Mouse (Mus musculus) neutrophil, adult 5-6 weeks (primary cell): ENCODE data around the gene Dmrtc1a. TPM values are rescaled to one million over a fixed set of nuclear protein-coding genes. Genes with fewer than 3 reads are reported as not detected.
"Not testable (repeated sequence)": the region's sequence is repeated elsewhere in the genome, so short reads cannot be mapped to it uniquely, and the experiment has no call there.

Source experiments
- ATAC-seq: fragments of 151-379, 151-347 bp; 2 replicates; pipeline ENCODE4 v1.8.0; 2017; ENCODE audit warnings: mild to moderate bottlenecking, moderate TSS enrichment; ENCODE audit not compliant: insufficient number of reproducible peaks, poor library complexity, low FRiP score, severe bottlenecking; ENCODE audit errors: extremely low read depth
- total RNA-seq: library from RNA; stranded (forward); fragments of 200-1000 nt; gene quantifications from 2 replicates; pipeline ENCODE4 v1.2.3, GENCODE M21; 2017

Dmrtc1a gene
- total RNA-seq, result not detected in 2 replicates

DNA sequence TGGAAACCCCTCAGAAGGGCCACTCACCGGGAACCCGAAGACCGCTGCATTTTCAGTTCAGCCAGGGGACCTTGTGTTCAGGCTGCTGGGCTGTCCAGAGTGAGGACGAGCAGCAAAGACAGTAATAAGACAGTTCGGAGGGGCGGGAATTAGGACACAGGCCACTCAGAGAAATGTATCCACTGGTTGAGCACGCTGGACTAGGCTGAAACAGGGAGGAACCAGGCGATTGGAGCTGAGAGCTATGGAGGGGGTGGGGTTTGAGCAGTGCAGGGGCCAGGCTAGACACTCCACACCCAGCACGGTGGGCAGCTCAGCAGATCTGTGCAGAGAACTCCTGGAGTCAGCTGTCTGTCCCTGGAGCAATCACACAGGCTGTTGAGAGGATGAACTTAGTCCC, at the start of gene Dmrtc1a, which contains the start of gene 1700011M02Rik:
Dmrtc1a (minus strand) TSS at position 101 of the 400 bp plus-strand sequence.
1700011M02Rik (plus strand) TSS at position 319 of the 400 bp plus-strand sequence.
- not testable (repeated sequence) for ATAC-seq

DNA sequence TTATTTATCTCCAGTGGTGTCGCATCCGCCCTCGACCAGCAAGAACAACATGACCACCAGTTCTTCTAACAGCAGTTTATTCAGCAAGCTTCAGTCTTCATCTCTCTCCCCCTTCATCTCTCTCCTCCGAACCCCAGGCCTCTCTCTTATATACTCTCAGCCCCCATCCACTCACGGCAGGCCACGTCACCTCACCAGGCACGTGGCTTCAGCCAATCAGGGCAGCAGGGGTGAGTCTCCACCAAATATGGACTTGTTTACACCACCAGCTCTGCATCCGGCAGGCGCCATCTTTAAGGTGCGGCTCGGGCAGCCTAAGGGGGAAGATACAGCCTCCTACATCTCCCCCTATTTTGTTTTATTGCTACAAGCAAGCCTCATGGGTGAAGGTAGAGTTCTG, 41.6 kb upstream of the Dmrtc1a start:
- not testable (repeated sequence) for ATAC-seq

DNA sequence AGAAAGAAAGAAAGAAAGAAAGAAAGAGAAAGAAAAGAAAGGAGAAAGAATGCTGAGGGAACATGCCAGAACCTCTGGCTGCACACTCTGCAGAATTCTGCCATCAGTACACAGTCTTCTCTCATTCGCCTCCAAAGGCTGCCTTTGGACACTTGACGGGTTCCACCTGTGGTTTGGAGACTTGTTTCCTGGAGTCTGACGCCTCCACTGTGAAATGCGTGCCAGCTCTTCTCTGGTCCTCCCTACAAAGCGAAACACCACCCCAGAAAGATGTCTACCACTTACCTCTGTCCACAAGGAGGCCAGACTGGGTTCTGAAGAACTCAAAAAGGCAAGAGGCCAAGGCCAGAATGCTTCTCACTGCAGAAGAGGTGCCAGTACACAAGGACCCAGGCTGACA, 28.3 kb upstream of the Dmrtc1a start:
- ATAC-seq, result no peak

DNA sequence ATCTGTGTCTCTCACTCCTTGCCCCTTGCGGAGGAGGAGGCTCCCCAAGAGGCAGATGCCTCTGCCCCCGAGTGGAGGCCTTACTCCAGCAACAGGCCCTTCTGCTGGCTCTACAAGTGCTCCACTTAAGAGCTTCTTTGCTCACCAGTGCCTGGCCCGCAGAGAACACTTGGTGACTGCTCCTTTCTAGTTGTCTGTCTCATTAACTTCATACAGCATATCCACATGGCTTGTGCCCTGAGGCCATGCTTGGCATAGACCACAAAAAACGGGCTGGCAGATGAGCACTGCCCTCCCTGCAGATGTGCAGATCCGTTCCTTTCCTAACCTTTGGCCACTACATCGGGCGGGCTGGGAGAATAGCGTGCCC, 25.9 kb upstream of the Dmrtc1a start:
- ATAC-seq, result no peak

DNA sequence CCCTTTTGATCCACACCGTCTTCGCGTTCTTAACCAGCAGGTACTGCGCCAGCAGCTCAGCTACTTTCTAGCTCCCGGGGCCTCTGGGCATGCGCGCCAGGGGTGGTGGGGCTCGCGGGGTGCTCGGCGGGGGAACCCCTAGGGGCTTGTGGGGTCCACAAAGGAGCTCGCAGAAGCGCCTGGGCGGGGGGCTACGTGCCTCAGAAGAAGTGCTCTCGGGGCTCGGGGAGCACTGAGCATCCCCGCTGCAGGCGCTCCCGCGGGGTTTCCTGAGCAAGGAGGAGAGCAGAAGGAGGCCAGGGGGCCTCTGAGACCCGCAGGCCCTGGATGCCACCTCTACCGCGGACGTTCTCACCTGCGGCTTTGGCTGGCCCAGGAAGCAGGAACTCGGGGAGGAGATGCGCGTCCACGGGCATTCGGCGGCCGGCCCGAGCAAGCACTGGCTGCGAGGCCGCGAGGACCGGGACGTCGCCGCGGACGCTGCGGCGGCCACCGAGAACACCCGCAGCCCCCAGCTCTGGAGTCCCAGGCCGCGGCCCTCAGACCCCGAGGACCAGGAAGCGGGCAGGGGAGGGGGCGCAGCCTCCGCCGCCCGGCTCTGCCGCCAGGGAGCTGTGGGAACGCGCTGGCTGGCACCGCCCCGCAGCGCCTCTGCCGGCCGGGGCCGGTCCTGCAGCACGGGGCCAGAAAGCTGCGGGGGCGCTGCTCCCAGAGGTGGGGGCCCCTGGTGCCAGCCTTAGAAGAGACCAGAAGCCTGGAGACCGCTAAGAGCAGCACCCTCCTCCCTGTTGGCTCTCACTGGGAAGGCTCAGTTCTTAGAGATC, 25.3 kb upstream of the Dmrtc1a start:
- no peak for ATAC-seq

DNA sequence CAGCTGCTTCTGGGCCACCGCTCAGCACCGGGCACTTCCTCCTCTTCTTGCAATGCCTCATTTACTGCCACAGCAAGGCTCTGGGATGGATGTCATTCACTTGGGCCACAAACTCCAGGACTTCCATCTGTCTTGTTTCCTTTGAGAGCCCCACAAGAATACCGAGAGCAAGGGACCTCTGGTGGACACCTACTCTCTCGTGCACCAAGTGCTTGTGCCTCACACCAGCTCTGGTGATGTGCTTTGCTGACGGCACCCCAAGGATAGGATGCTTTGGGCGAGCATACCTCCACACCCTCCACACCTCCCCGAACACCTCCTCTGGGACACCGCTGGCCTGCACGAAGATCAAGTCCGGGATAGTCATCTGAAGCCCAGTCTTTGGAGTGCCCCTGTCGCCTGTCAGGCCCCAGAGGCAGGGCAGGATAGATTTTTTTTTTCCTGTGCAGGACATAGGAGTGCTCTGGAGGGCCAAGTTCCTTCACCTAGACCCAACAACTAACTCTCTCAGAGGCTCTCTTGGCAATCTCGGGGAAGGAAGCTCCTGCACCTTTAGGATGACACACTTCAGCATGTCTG, 24.6 kb upstream of the Dmrtc1a start:
- no peak for ATAC-seq

DNA sequence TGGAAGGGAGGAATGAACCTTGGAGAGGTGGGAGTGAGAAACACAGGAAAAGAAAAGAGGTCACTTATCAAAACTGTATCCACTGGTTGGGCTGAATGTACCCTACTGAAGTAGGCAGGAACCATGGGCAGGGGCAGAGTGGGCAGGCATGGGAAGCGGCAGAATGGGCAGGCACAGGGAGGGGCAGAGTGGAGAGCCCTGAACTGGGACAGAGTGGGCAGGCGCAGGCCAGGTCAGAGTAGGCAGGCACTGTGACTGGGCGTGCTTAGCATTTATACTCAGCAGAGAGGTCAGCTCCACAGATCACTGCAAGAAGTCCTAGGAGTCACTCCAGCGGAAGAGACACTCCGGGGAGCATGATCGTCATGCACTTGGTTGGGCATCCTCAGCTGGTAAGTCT, 19.6 kb upstream of the Dmrtc1a start, which contains the start of gene 1700018G05Rik:
1700018G05Rik (plus strand) TSS at position 301 of the 400 bp plus-strand sequence.
- not testable (repeated sequence) for ATAC-seq

DNA sequence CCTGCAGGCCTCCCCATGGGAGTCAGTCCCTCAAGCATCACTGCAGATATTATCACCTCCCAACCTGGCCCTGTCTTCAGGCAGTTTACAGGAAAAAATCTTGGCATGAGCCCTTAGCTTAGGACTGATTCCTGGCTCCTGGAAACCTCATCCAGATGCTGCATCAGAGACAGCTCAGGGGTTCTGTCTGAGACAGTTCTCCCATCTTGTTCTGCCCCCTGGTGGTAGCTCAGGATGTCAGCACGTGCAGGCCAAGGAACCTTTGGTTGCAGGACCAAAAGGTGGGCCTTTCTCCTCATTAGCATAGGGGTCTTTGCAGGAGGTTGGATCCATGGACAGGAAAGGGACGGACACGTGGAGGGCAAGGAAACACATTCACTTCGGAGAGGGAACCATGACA, 18.2 kb upstream of the Dmrtc1a start:
- ATAC-seq, result not testable (repeated sequence)

DNA sequence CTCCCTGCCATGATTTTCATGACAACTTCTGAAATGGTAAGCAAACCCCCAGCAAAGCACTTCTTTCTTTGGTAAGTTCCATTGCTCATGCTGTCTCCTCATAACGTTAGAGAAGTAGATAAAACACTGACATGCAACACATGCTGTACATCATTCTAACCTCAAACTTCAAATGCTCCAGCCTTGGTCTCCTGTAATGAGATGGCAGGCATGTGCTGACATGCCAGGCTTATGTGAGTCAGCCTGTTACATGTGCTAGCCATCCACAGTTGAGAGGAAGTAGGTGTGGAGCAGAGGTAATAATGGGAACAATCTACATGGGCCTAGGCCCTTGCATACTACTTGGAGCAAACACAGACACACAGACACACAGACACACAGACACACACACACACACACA, 6.3 kb upstream of the Dmrtc1a start:
- not testable (repeated sequence) for ATAC-seq

DNA sequence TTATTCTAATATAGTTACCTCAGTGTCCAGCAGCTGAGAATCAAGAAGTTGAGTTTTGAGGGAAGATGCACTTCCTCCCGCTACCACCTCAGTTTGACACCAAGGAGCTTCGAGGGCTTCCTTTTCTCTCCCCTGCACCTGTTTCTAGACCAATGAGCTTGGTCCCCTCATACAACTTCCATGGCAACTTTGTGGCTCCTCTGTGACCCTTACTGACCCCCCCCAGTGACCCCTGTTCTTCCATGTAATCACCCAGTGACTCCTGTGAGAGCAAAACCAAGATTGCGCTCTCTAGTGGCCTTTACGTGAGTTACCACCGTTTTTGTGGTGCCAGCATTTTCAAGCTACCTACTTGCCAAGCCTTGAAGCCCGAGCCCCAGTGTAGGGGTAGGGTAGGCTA, 40.6 kb downstream of the Dmrtc1a start, which contains the start of gene 1700031F05Rik:
1700031F05Rik (minus strand) TSS at position 101 of the 400 bp plus-strand sequence.
- ATAC-seq, result no peak

DNA sequence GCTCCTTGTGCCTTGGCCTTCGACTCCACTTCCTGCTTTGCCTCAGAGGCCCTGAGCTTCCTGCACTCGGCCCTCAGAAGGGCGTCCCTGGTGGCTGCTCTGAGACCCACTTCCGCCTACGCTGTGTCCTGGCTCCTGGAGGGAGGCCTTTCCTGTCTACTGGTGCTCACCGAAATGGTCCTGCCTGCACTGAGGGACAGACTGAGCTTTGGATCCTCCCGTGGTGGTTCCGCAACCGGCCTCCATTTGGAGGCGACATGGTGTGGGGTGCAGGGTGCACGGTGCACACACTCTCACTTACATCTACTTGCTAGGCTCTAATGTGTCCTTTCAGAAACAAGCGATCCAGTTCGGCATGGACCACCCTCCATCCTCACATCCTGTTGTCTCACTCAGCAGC, 54.0 kb downstream of the Dmrtc1a start, which contains the start of gene Dmrtc1c2:
Dmrtc1c2 (minus strand) TSS at position 101 of the 400 bp plus-strand sequence.
- ATAC-seq, result not testable (repeated sequence)

Other genes starting within 250 kb of the Dmrtc1a start
- gene Gm3880, start 221.7 kb downstream of the Dmrtc1a start, total RNA-seq, result not detected in 2 replicates
- gene Gm9112, start 201.1 kb downstream of the Dmrtc1a start, total RNA-seq, result not detected in 2 replicates
- gene Dmrtc1b, start 200.8 kb downstream of the Dmrtc1a start, total RNA-seq, result not detected in 2 replicates
- not detected in 2 replicates for gene Dmrtc1c1, start 105.7 kb downstream of the Dmrtc1a start, total RNA-seq
- gene Dmrtc1c2, start 54.1 kb downstream of the Dmrtc1a start, total RNA-seq, result not detected in 2 replicates
- not detected in 2 replicates for gene 1700031F05Rik, start 40.7 kb downstream of the Dmrtc1a start, total RNA-seq
- gene 1700011M02Rik, start 218 bp upstream of the Dmrtc1a start, total RNA-seq, result not detected in 2 replicates
- gene 1700018G05Rik, start 19.7 kb upstream of the Dmrtc1a start, total RNA-seq, result not detected in 2 replicates